Mouse (Mus musculus) testis, adult 2 months (tissue): Measurements from ENCODE around the gene Xxylt1.

ENCODE experiments used
- CTCF ChIP-seq: fragments of 200-500 bp; IDR thresholded peaks from 2 replicates; pipeline ENCODE4 v1.5.1; 2012; ENCODE audit warnings: low read depth, mild to moderate bottlenecking, inconsistent platforms, low read length, moderate library complexity; ENCODE audit not compliant: control insufficient read depth, insufficient read depth, insufficient replicate concordance
- POLR2A ChIP-seq: fragments of 200-500 bp; IDR thresholded peaks from 2 replicates; pipeline ENCODE4 v1.6.1; 2012; ENCODE audit warnings: low read depth, mild to moderate bottlenecking, inconsistent platforms, low read length, moderate library complexity; ENCODE audit not compliant: control insufficient read depth

DNA sequence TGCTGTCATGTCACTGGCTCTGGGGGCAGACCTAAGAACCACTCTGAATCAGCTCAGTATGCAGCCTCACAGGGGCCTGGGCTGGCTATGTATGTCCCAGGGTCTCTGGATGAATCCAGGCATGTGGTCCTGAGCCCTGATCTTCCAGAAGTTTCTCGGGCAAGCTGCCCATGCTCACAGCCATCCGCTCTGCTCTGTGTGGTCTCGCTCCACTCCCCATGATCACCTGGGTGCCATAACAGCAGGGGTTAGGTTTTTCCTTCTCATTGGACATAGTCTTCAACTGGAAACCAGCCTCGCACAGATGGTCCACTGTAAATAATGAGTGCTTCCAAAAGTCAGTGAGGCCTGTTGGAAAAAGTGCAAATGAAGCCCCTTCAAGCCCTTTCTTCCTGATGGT lies 121.0 kb downstream of the Xxylt1 start:
- TF ChIP-seq CTCF, result no peak
- no peak for TF ChIP-seq POLR2A
